Mouse (Mus musculus) myocyte (in vitro differentiated cells): ENCODE data around the gene Ryr2.

Experiments
- CEBPB ChIP-seq: IDR thresholded peaks from 2 replicates; pipeline ENCODE4 v1.6.1; 2011; ENCODE audit warnings: mild to moderate bottlenecking, moderate library complexity; ENCODE audit not compliant: poor library complexity, insufficient read depth, severe bottlenecking
- E2F4 ChIP-seq: IDR thresholded peaks from one replicate; pipeline ENCODE4 v1.6.1; 2011; ENCODE audit warnings: mild to moderate bottlenecking, control low read depth, moderate library complexity; ENCODE audit not compliant: insufficient read depth
- MAX ChIP-seq: IDR thresholded peaks from one replicate; pipeline ENCODE4 v1.6.1; 2011; ENCODE audit warnings: low read depth, mild to moderate bottlenecking, control low read depth
- MYOD1 ChIP-seq, 3 experiments: IDR thresholded peaks; one replicate each; pipeline ENCODE4 v1.6.1; 2011; ENCODE audit warnings: control low read depth in 2 of 3, low read depth in 2 of 3, mild to moderate bottlenecking in 2 of 3, moderate library complexity in 1 of 3; ENCODE audit not compliant: insufficient read length in 2 of 3, control insufficient read depth in 1 of 3
- MYOG ChIP-seq, 3 experiments: IDR thresholded peaks; one replicate each; pipeline ENCODE4 v1.6.1; 2011; ENCODE audit warnings: control low read depth in 2 of 3, low read depth in 2 of 3, mild to moderate bottlenecking in 2 of 3; ENCODE audit not compliant: insufficient read length in 2 of 3, control insufficient read depth in 1 of 3, insufficient read depth in 1 of 3
- POLR2A ChIP-seq: IDR thresholded peaks from one replicate; pipeline ENCODE4 v1.6.1; 2011; ENCODE audit warnings: low read depth, mild to moderate bottlenecking, control low read depth, moderate library complexity; ENCODE audit not compliant: insufficient read length
- POLR2AphosphoS2 ChIP-seq: IDR thresholded peaks from one replicate; pipeline ENCODE4 v1.6.1; 2011; ENCODE audit warnings: low read depth, control low read depth; ENCODE audit not compliant: insufficient read length
- REST ChIP-seq: IDR thresholded peaks from one replicate; pipeline ENCODE4 v1.6.1; 2011; ENCODE audit warnings: mild to moderate bottlenecking, control low read depth, moderate library complexity; ENCODE audit not compliant: insufficient read depth, insufficient read length
- SRF ChIP-seq: IDR thresholded peaks from one replicate; pipeline ENCODE4 v1.6.1; 2011; ENCODE audit warnings: low read depth; ENCODE audit not compliant: control insufficient read depth, insufficient read length
- TCF12 ChIP-seq: IDR thresholded peaks from one replicate; pipeline ENCODE4 v1.6.1; 2011; ENCODE audit warnings: mild to moderate bottlenecking, control low read depth; ENCODE audit not compliant: poor library complexity, insufficient read depth, severe bottlenecking
- TCF3 ChIP-seq: IDR thresholded peaks from one replicate; pipeline ENCODE4 v1.6.1; 2011; ENCODE audit warnings: low read depth, control low read depth; ENCODE audit not compliant: insufficient read length
- USF1 ChIP-seq: IDR thresholded peaks from one replicate; pipeline ENCODE4 v1.6.1; 2011; ENCODE audit warnings: low read depth, mild to moderate bottlenecking, control low read depth, moderate library complexity

DNA sequence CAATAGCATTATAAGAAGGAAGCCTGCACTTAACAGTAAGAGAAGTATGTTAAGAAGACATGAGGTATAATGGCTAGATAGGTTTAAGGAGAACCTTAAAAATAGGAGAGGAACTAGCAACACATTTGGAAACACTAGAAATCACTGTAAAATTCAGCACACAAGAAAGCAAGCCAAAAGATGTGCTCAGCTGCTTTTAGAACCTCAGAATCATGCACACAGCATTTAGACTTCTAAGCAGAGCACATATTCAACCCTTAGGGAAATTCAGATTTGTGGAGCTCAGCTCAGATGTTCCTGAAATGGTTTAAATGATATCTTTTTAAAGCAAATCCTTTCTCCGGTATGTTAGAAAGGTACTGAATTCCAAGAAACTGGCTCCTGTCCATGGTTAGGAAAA lies 461.9 kb downstream of the Ryr2 start:
- TF ChIP-seq SRF (no peak), REST (no peak), TCF12 (no peak), CEBPB (no peak), POLR2A (no peak), E2F4 (no peak), MAX (no peak), USF1 (no peak), MYOG (IDR thresholded peaks at IDR 0.05; ENCODE audit: control insufficient read depth in 1 of 3, insufficient read depth in 1 of 3, insufficient read length in 2 of 3, low read depth in 2 of 3) (no peak), TCF3 (no peak), MYOD1 (IDR thresholded peaks at IDR 0.05; ENCODE audit: control insufficient read depth in 1 of 3, insufficient read length in 2 of 3, low read depth in 2 of 3) (no peak), POLR2AphosphoS2 (no peak)
